Mouse (Mus musculus): ENCODE results near the gene Olfr1014.

The Olfr1014 gene

DNA sequence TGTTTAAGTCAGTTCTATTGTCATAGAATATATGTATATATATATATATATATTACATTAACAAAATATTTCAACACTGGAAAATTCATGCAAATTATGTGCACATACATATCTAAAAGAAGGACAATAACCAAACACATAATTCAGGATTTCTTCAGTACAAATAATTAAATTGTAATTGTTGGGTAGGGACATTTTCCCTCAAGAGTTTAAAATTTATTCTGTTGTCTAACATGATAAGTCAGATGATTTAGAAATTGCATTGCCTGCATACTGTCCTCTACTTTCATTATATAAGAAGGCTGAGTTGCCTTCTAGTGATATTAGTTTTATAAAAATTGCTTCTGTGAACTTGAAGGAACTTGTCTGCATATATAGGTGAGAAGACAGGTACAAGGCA, 45.7 kb downstream of the Olfr1014 start, which contains the start of gene Olfr1018:
TSS of gene Olfr1018 (plus strand) at position 301 of the 400 bp plus-strand sequence.
- Histone ChIP-seq H3K9me3 (ENCODE audit: low read length) (no peaks in the 10 kb centered on the region), H3K4me1 (replicated peaks; ENCODE audit: low read depth, low read length) (no peaks in the 10 kb centered on the region), H3K36me3 (ENCODE audit: insufficient read depth, low read length) (no peaks in the 10 kb centered on the region), H3K4me3 (replicated peaks; ENCODE audit: low read length) (no peak within 1 kb of the TSS), H3K27me3 (ENCODE audit: insufficient read depth, low read length) (no peaks in the 10 kb centered on the region)
- TF ChIP-seq NANOG (IDR thresholded peaks at IDR 0.05; ENCODE audit: borderline replicate concordance, low read length) (no peak), POU5F1 (IDR thresholded peaks at IDR 0.05; ENCODE audit: borderline replicate concordance, low read length) (no peak), CTCF (conservative IDR thresholded peaks at IDR 0.05; ENCODE audit: low read length) (no peak)
